Mouse (Mus musculus) heart, embryonic 15.5 days (tissue): ENCODE data around the gene Sulf2. TPM values are rescaled to one million over a fixed set of nuclear protein-coding genes. Genes with fewer than 3 reads are reported as not detected.
A peak's percentile ranks its signal among the peaks of the same experiment; 100 is the strongest.

ENCODE experiments used
- ATAC-seq: fragments of 200-750 bp; cut with Nextera tagmentation; replicated peaks from 2 replicates; pipeline ENCODE4 v1.8.0; 2017; ENCODE audit warnings: low read depth, moderate TSS enrichment; ENCODE audit not compliant: insufficient number of reproducible peaks, insufficient read depth, low FRiP score
- H3K27ac ChIP-seq: fragments of 300-500 bp; sonication (generic); 2 replicates; pipeline ENCODE4 v1.5.1; 2015; ENCODE audit warnings: mild to moderate bottlenecking, inconsistent platforms
- H3K27me3 ChIP-seq: fragments of 300-500 bp; sonication (generic); 2 replicates; pipeline ENCODE4 v1.6.1; 2015; ENCODE audit warnings: inconsistent platforms
- H3K36me3 ChIP-seq: fragments of 300-500 bp; sonication (generic); 2 replicates; pipeline ENCODE4 v1.6.1; 2015; ENCODE audit warnings: mild to moderate bottlenecking, inconsistent platforms
- H3K4me1 ChIP-seq: fragments of 300-500 bp; sonication (generic); replicated peaks from 2 replicates; pipeline ENCODE4 v1.6.1; 2015; ENCODE audit warnings: inconsistent platforms
- H3K4me2 ChIP-seq: fragments of 300-500 bp; sonication (generic); 2 replicates; pipeline ENCODE4 v1.6.1; 2015; ENCODE audit warnings: inconsistent platforms, mild to moderate bottlenecking, moderate library complexity
- H3K4me3 ChIP-seq: fragments of 300-500 bp; sonication (generic); 2 replicates; pipeline ENCODE4 v1.5.1; 2015; ENCODE audit warnings: mild to moderate bottlenecking, inconsistent platforms
- H3K9ac ChIP-seq: fragments of 300-500 bp; sonication (generic); 2 replicates; pipeline ENCODE4 v1.6.1; 2015; ENCODE audit warnings: mild to moderate bottlenecking, inconsistent platforms
- H3K9me3 ChIP-seq: fragments of 300-500 bp; sonication (generic); replicated peaks from 2 replicates; pipeline ENCODE4 v1.6.1; 2016; ENCODE audit warnings: inconsistent platforms
- WGBS: fragments of 180-500 bp; shearing (Covaris S2); methylation state at CpG from one replicate; pipeline ENCODE4 v1.1.7; 2015; ENCODE audit warnings: mixed read lengths; 5-methylcytosine and 5-hydroxymethylcytosine counted together
- polyA plus RNA-seq: library from polyadenylated mRNA; unstranded; fragments of >200 nt; fragmentation: Nextera tagmentation; extraction: Ambion mirVana; gene quantifications from 2 replicates; pipeline ENCODE4 v1.2.1, GENCODE M21; 2015

The Sulf2 gene
- polyA plus RNA-seq, 1 experiment from 2014 or later = 80.6 TPM

- H3K36me3 ChIP-seq = peaks cover 30% of the 10 kb centered on the region
- H3K4me1 ChIP-seq = peaks cover 21% of the 10 kb centered on the region
- ATAC-seq = no peak
- 94% methylated on average over 4 of the region's 4 CpGs for WGBS
- H3K27ac ChIP-seq = no peak overlapping the region
- no peak overlapping the region for H3K4me2 ChIP-seq
- no peak overlapping the region for H3K9ac ChIP-seq
- no peaks in the 10 kb centered on the region for H3K9me3 ChIP-seq
- H3K4me3 ChIP-seq = no peak overlapping the region
- H3K27me3 ChIP-seq = no peaks in the 10 kb centered on the region
These were observed 107.5 kb downstream of the Sulf2 start for GRCm38 (mm10) chr2:166047931-166048330.

DNA sequence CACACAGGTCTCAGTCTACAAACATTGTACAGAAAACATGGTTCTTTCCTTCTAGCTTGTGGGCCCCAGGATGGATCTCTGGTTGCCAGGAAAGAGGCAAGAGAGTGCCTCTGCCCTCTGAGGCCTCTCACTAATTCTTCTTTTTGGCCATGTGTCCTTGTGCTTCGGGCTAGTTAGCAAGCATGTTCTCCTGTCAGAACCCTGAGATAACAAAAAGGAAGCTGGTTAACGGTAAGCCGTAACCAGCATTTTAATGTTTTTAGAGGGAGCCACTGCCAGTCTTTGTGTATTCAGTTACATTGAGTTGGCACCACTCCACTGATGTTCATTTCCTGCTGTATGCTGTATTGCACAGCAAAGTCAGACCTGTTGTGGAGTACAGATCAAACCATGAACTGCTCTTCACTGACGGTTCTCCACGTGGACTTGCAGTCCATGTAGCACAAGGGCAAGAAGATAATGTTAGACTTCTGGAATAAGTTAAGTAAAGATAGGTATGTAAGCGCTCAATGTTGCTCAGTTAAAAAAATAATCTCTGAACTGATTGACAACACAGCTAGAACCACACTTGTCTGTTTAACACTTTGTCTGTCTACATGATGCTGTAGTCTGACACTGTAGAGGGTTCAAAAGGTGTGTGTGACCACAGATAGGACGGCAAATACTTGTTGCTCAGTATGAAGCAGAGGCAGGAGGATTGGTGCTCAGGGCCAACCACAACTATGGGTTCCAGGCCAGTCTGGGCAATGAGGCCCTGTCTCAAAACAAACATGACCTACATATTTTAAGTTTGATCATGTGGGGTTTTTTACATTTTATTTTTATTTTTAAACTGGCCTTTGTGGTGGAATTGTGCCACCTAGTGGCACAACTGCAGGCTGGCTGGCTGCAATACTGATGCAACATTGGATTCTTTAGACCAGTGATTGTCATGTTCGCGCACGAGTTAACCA, 109.6 kb downstream of the Sulf2 start:
- no peaks in the 10 kb centered on the region for H3K27me3 ChIP-seq
- H3K4me3 ChIP-seq = no peak overlapping the region
- H3K9ac ChIP-seq = no peak overlapping the region
- no peaks in the 10 kb centered on the region for H3K9me3 ChIP-seq
- peaks cover 13% of the 10 kb centered on the region for H3K36me3 ChIP-seq
- no peak overlapping the region for H3K4me2 ChIP-seq
- H3K27ac ChIP-seq = peak overlapping the region; percentile 48
- peaks cover 38% of the 10 kb centered on the region for H3K4me1 ChIP-seq
- 42% methylated on average over 10 of the region's 10 CpGs for WGBS
- ATAC-seq = no peak

GRCm38 (mm10) chr2:166045006-166045405, 110.5 kb downstream of the Sulf2 start:
- Histone ChIP-seq H3K9me3 (no peaks in the 10 kb centered on the region), H3K36me3 (peaks cover 10% of the 10 kb centered on the region), H3K4me3 (no peak overlapping the region), H3K27ac (peak overlapping the region; percentile 48), H3K4me2 (no peak overlapping the region), H3K4me1 (peaks cover 39% of the 10 kb centered on the region), H3K27me3 (no peaks in the 10 kb centered on the region), H3K9ac (no peak overlapping the region)
- no peak for ATAC-seq
- WGBS = 47% methylated on average over 2 of the region's 2 CpGs

DNA sequence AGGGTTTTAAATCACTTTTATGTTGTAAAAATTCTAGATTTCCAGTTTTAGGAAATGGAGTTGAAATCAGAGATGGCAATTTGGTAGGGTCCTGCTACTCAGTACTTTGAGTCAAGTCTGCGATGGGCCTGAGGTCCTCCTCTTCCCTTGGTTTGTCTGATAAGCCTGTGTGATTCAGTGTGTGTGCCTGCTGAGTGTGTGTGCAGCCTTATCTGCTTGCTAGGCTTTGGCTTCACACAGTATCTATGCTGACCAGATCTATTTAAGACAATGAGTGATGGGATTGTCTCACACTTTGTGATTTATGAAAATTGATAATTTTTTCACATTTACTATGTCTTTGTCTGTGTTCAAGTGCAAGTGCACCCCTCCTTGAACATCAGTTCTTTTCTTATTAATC, 112.9 kb downstream of the Sulf2 start:
- WGBS = 19% methylated on average over 1 of the region's 1 CpGs
- peaks cover 35% of the 10 kb centered on the region for H3K4me1 ChIP-seq
- no peaks in the 10 kb centered on the region for H3K9me3 ChIP-seq
- no peak overlapping the region for H3K4me2 ChIP-seq
- peaks cover under 1% of the 10 kb centered on the region for H3K36me3 ChIP-seq
- no peak overlapping the region for H3K27ac ChIP-seq
- H3K27me3 ChIP-seq = no peaks in the 10 kb centered on the region
- no peak overlapping the region for H3K4me3 ChIP-seq
- ATAC-seq = no peak
- no peak overlapping the region for H3K9ac ChIP-seq

- 79% methylated on average over 4 of the region's 4 CpGs for WGBS
- H3K27ac ChIP-seq = no peak overlapping the region
- H3K4me3 ChIP-seq = no peak overlapping the region
- peaks cover 31% of the 10 kb centered on the region for H3K4me1 ChIP-seq
- no peaks in the 10 kb centered on the region for H3K9me3 ChIP-seq
- no peaks in the 10 kb centered on the region for H3K36me3 ChIP-seq
- H3K4me2 ChIP-seq = no peak overlapping the region
- no peaks in the 10 kb centered on the region for H3K27me3 ChIP-seq
- no peak for ATAC-seq
- no peak overlapping the region for H3K9ac ChIP-seq
These were observed 115.8 kb downstream of the Sulf2 start for GRCm38 (mm10) chr2:166039681-166040080.

DNA sequence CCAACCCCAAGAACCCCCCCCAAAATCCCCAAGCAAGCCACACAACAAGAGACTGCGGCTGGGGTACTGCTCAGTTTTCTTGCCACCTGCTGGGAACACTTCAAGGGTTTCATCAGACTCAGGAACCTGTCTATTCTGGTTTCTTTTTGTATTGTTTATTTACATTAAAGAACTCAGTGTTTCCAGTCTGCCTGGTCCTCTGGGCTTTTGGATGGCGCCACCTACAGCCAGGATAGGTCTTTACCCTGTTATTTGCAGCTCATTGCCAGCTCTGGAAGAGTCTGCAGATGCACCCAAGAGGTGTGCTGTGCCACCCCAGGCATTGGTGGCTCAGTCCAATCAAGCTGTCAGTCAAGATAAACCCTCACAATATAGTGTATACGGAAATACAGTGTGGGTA, 119.7 kb downstream of the Sulf2 start:
- no peak overlapping the region for H3K9ac ChIP-seq
- H3K4me2 ChIP-seq = 0 out of 2 replicates have a peak overlapping the region, but pooled peaks have one; percentile 1
- ATAC-seq = no peak
- H3K9me3 ChIP-seq = no peaks in the 10 kb centered on the region
- no peak overlapping the region for H3K4me3 ChIP-seq
- 46% methylated on average over 3 of the region's 3 CpGs for WGBS
- H3K27ac ChIP-seq = peak overlapping the region; percentile 44
- H3K36me3 ChIP-seq = no peaks in the 10 kb centered on the region
- H3K27me3 ChIP-seq = no peaks in the 10 kb centered on the region
- peaks cover 27% of the 10 kb centered on the region for H3K4me1 ChIP-seq

DNA sequence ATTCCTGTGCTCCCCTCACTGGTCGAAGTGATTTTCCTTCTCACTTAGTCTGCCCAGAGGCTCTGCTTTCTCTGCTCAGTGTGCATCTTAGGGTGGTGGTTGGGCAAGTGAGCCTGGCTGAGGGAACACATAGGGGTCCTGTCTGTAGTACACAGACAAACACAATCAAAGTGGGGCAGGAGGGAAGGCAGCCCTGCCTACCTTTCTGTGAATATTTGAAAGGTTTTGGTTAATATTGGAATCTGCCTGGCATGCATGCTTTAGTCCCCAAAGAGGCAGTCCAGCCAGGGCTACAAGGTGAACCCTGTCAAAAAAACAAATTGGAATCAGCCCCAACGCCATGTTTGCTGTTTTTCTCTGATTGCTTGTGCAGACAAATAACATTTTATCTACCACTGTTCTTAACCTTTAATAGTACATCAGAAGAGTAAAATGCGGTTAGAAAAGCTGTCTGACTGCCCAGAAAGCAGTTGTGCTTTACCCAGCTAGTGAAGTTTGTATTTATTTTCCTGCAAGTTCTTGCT, 120.4 kb downstream of the Sulf2 start:
- Histone ChIP-seq H3K4me1 (peaks cover 34% of the 10 kb centered on the region), H3K9me3 (no peaks in the 10 kb centered on the region), H3K36me3 (no peaks in the 10 kb centered on the region), H3K9ac (no peak overlapping the region), H3K27ac (peak overlapping the region; percentile 44), H3K4me2 (0 out of 2 replicates have a peak overlapping the region, but pooled peaks have one; percentile 1), H3K4me3 (no peak overlapping the region), H3K27me3 (no peaks in the 10 kb centered on the region)
- WGBS = 44% methylated on average over 3 of the region's 3 CpGs
- ATAC-seq = no peak

DNA sequence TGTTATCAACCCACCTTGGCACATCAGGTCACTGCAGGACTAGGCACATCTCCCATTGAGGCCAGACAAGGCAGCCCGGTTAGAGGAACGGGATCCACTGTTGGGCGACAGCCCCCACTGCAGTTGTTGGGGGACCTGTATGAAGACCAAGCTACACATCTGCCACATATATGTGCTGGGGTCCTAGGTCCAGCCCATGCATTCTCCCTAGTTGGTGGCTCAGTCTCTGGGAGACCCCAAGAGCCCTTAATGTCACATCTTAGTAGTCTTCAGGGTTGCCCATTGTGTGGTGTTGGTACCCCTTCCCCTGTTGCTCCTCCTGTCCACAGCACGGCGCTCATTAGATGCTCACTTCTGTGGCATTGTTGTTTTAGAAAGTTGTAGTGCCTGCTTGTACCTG, 122.8 kb downstream of the Sulf2 start:
- H3K9ac ChIP-seq = no peak overlapping the region
- no peaks in the 10 kb centered on the region for H3K27me3 ChIP-seq
- no peak overlapping the region for H3K4me3 ChIP-seq
- no peak for ATAC-seq
- no peak overlapping the region for H3K27ac ChIP-seq
- WGBS = 83% methylated on average over 5 of the region's 5 CpGs
- no peak overlapping the region for H3K4me2 ChIP-seq
- no peaks in the 10 kb centered on the region for H3K9me3 ChIP-seq
- peaks cover 45% of the 10 kb centered on the region for H3K4me1 ChIP-seq
- H3K36me3 ChIP-seq = no peaks in the 10 kb centered on the region

- ATAC-seq = peak; percentile 88
- H3K27me3 ChIP-seq = no peaks in the 10 kb centered on the region
- H3K27ac ChIP-seq = peak overlapping the region; percentile 88
- peak overlapping the region; percentile 38 for H3K4me3 ChIP-seq
- H3K36me3 ChIP-seq = no peaks in the 10 kb centered on the region
- H3K4me2 ChIP-seq = peak overlapping the region; percentile 65
- H3K4me1 ChIP-seq = peaks cover 45% of the 10 kb centered on the region
- H3K9me3 ChIP-seq = no peaks in the 10 kb centered on the region
- peak overlapping the region; percentile 30; the same call in 1 of the 2 replicates for H3K9ac ChIP-seq
- WGBS = 20% methylated on average over 7 of the region's 7 CpGs
These were observed 124.1 kb downstream of the Sulf2 start for GRCm38 (mm10) chr2:166031120-166031929.

DNA sequence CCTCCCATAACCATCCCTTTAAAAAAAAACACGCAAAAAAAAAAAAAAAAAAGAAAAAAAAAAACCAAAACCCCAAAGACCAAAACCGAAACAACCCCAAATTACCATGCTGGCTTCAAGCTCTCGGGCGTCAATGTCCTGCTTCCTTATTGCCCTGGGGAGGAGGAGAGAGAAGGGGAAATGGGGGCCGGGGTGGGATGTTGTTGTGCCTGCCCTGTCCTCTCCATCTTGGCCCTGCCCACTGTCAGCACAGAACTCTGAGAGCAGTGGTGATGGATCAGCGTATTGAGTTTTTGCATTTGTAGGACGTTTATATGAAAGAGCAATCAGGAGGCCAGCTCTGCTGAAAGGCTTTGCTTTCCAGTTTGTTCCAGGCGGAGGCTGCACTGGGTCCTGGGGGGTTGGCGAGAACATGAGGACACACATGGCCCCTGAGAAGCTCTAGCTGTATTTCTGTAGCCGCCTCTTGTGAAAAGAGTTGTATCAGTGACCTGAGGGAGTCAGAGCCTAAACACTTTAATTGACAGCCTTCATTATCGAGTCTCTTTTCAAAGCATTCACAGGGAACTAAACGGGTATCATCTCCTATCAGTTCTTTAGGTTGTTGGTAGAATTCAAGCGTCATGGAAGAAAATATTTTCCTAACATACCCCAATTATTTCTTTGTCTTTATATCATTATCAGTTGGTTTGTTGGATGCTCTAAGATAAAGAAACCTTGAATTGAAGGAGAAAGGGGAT, 125.0 kb downstream of the Sulf2 start:
- 6% methylated on average over 13 of the region's 13 CpGs for WGBS
- peaks cover 43% of the 10 kb centered on the region for H3K4me1 ChIP-seq
- ATAC-seq = no peak

More for the DNA sequence above, 125.0 kb downstream of the Sulf2 start:
- Histone ChIP-seq H3K27ac (peak overlapping the region; percentile 88), H3K9ac (no peak overlapping the region), H3K4me2 (peak overlapping the region; percentile 65), H3K27me3 (no peaks in the 10 kb centered on the region), H3K4me3 (peak overlapping the region; percentile 38), H3K9me3 (no peaks in the 10 kb centered on the region), H3K36me3 (no peaks in the 10 kb centered on the region)
